Mouse (Mus musculus) cerebellum, adult 2 months (tissue): ENCODE measurements around the gene Abhd11. TPM values are rescaled to one million over a fixed set of nuclear protein-coding genes. Genes with fewer than 3 reads are reported as not detected.

Experiments
- DNase-seq, 2 experiments: peaks; one replicate each; pipeline ENCODE4 v3.0.0; 2021
- H3K27ac ChIP-seq: fragments of 200-500 bp; 2 replicates; pipeline ENCODE4 v1.5.1; 2012; ENCODE audit warnings: low read length, control low read depth, inconsistent platforms; ENCODE audit not compliant: insufficient read depth
- H3K27me3 ChIP-seq: fragments of 200-500 bp; 2 replicates; pipeline ENCODE4 v1.6.1; 2012; ENCODE audit warnings: inconsistent platforms, mild to moderate bottlenecking, low read length, moderate library complexity; ENCODE audit not compliant: control insufficient read depth, insufficient read depth
- H3K4me1 ChIP-seq: fragments of 200-500 bp; 2 replicates; pipeline ENCODE4 v1.6.1; 2011; ENCODE audit warnings: low read length; ENCODE audit not compliant: control insufficient read depth, insufficient read depth
- H3K4me3 ChIP-seq: fragments of 200-500 bp; replicated peaks from 2 replicates; pipeline ENCODE3; 2011; ENCODE audit warnings: mild to moderate bottlenecking, low read depth, low read length, control low read depth; ENCODE audit not compliant: insufficient read depth
- CTCF ChIP-seq: fragments of 200-500 bp; IDR thresholded peaks from 2 replicates; pipeline ENCODE4 v1.5.1; 2011; ENCODE audit warnings: low read depth, mild to moderate bottlenecking, control low read depth, low read length, moderate library complexity, borderline replicate concordance; ENCODE audit not compliant: insufficient read depth
- POLR2A ChIP-seq: fragments of 200-500 bp; IDR thresholded peaks from 2 replicates; pipeline ENCODE4 v1.6.1; 2011; ENCODE audit warnings: low read length, control low read depth, borderline replicate concordance; ENCODE audit not compliant: insufficient read depth
- WGBS: fragments of 180-500 bp; shearing (Covaris S2); methylation state at CpG from one replicate; pipeline ENCODE4 v1.1.7; 2018; 5-methylcytosine and 5-hydroxymethylcytosine counted together
- polyA plus RNA-seq: library from polyadenylated mRNA; depleted of rRNA; stranded (reverse); fragments of >200 nt; gene quantifications from 2 replicates; pipeline ENCODE4 v1.2.3, GENCODE M21; 2012

Gene Abhd11
- polyA plus RNA-seq, 1 experiment: 65.1 TPM

- DNase-seq: peak; percentile 86 to 93
- H3K27me3 ChIP-seq: no peaks in the 10 kb centered on the region
- H3K4me3 ChIP-seq: peak overlapping the region; percentile 79
- no peak for TF ChIP-seq CTCF
- peak; percentile 17; the same call in 1 of the 2 replicates for TF ChIP-seq POLR2A
- 1% methylated on average over 37 of the region's 37 CpGs for WGBS
- peak overlapping the region; percentile 94 for H3K27ac ChIP-seq
- peaks cover 5% of the 10 kb centered on the region for H3K4me1 ChIP-seq
Observed at GRCm38 (mm10) chr5:135009590-135010319, 803 bp downstream of the Abhd11 start.

- WGBS: 59% methylated on average over 7 of the region's 7 CpGs
Observed at GRCm38 (mm10) chr5:135010320-135010709, 1.4 kb downstream of the Abhd11 start.

GRCm38 (mm10) chr5:135010841-135011743, 2.1 kb downstream of the Abhd11 start:
- no peaks in the 10 kb centered on the region for H3K27me3 ChIP-seq
- peak in 1 of 2 experiments; percentile 25 for DNase-seq
- no peak overlapping the region for H3K27ac ChIP-seq
- 72% methylated on average over 25 of the region's 25 CpGs for WGBS
- H3K4me3 ChIP-seq: no peak overlapping the region
- TF ChIP-seq POLR2A (no peak), CTCF (no peak)
- peaks cover 5% of the 10 kb centered on the region for H3K4me1 ChIP-seq

More at GRCm38 (mm10) chr5:135010320-135010709, 1.4 kb downstream of the Abhd11 start:
- H3K4me3 ChIP-seq: peak overlapping the region; percentile 79
- no peak overlapping the region for H3K27ac ChIP-seq
- TF ChIP-seq POLR2A: no peak
- no peak for TF ChIP-seq CTCF
- H3K4me1 ChIP-seq: peaks cover 5% of the 10 kb centered on the region
- DNase-seq: no peak
- no peaks in the 10 kb centered on the region for H3K27me3 ChIP-seq

- H3K27ac ChIP-seq: no peak overlapping the region
- no peak overlapping the region for H3K4me3 ChIP-seq
- H3K4me1 ChIP-seq: peaks cover 5% of the 10 kb centered on the region
- DNase-seq: no peak
- WGBS: 31% methylated on average over 26 of the region's 26 CpGs
- no peaks in the 10 kb centered on the region for H3K27me3 ChIP-seq
- no peak for TF ChIP-seq POLR2A
- TF ChIP-seq CTCF: no peak
Observed at GRCm38 (mm10) chr5:135011809-135012613, 3.1 kb downstream of the Abhd11 start.

GRCm38 (mm10) chr5:135012671-135013441, 3.9 kb downstream of the Abhd11 start:
- 11% methylated on average over 15 of the region's 16 CpGs for WGBS
- Histone ChIP-seq H3K4me3 (no peak overlapping the region), H3K27me3 (no peaks in the 10 kb centered on the region), H3K27ac (no peak overlapping the region), H3K4me1 (peaks cover 5% of the 10 kb centered on the region)
- peak; percentile 74 to 83 for DNase-seq
- no peak for TF ChIP-seq POLR2A
- TF ChIP-seq CTCF: peak; percentile 75

GRCm38 (mm10) chr5:135015497-135015896, 6.5 kb downstream of the Abhd11 start:
- peak; percentile 77 to 89 for DNase-seq
- peaks cover 4% of the 10 kb centered on the region for H3K4me1 ChIP-seq
- WGBS: 14% methylated on average over 7 of the region's 7 CpGs
- H3K27me3 ChIP-seq: no peaks in the 10 kb centered on the region
- no peak overlapping the region for H3K27ac ChIP-seq
- H3K4me3 ChIP-seq: no peak overlapping the region
- TF ChIP-seq CTCF (peak; percentile 95), POLR2A (no peak)

- DNase-seq: no peak
- H3K27ac ChIP-seq: no peak overlapping the region
- H3K27me3 ChIP-seq: no peaks in the 10 kb centered on the region
- no peak overlapping the region for H3K4me3 ChIP-seq
- H3K4me1 ChIP-seq: peaks cover 3% of the 10 kb centered on the region
- TF ChIP-seq CTCF (no peak), POLR2A (no peak)
- 53% methylated on average over 4 of the region's 4 CpGs for WGBS
Observed at GRCm38 (mm10) chr5:135016224-135016759, 7.3 kb downstream of the Abhd11 start.
